Mouse (Mus musculus): Measurements from ENCODE around the gene Prkrip1.
A peak's percentile ranks its signal among the peaks of the same experiment; 100 is the strongest.
"Not testable (repeated sequence)": the region's sequence is repeated elsewhere in the genome, so short reads cannot be mapped to it uniquely, and the experiment has no call there.

The Prkrip1 gene

GRCm38 (mm10) chr5:136211341-136212102 is 12.8 kb upstream of the Prkrip1 start:
- DNase-seq (ENCODE audit: low spot score in 2 of 2), result not testable (repeated sequence)

- no peak for DNase-seq (ENCODE audit: low spot score in 2 of 2)
These were observed 11.8 kb upstream of the Prkrip1 start for GRCm38 (mm10) chr5:136210549-136210948.

- peak in 1 of 2 experiments; percentile 79 for DNase-seq (ENCODE audit: low spot score in 2 of 2)
These were observed 3.1 kb upstream of the Prkrip1 start for GRCm38 (mm10) chr5:136201832-136202231.

- no peak for DNase-seq (ENCODE audit: low spot score in 2 of 2)
These were observed 763 bp upstream of the Prkrip1 start for GRCm38 (mm10) chr5:136199526-136199925.

GRCm38 (mm10) chr5:136191870-136192269 is 6.9 kb downstream of the Prkrip1 start:
- DNase-seq (ENCODE audit: low spot score in 2 of 2), result no peak

- peak in 1 of 2 experiments; percentile 61 for DNase-seq (ENCODE audit: low spot score in 2 of 2)
These were observed 12.0 kb downstream of the Prkrip1 start for GRCm38 (mm10) chr5:136186723-136187122.

- DNase-seq (ENCODE audit: low spot score in 2 of 2), result no peak
These were observed 15.0 kb downstream of the Prkrip1 start for GRCm38 (mm10) chr5:136183766-136184165.

- no peak for DNase-seq (ENCODE audit: low spot score in 2 of 2)
These were observed 15.9 kb downstream of the Prkrip1 start for GRCm38 (mm10) chr5:136182830-136183229.

GRCm38 (mm10) chr5:136182049-136182448 is 16.7 kb downstream of the Prkrip1 start:
- DNase-seq (ENCODE audit: low spot score in 2 of 2), result peak in 1 of 2 experiments; percentile 51

- DNase-seq (ENCODE audit: low spot score in 2 of 2), result no peak
These were observed 17.6 kb downstream of the Prkrip1 start for GRCm38 (mm10) chr5:136181197-136181596.

GRCm38 (mm10) chr5:136179594-136179993 is 19.2 kb downstream of the Prkrip1 start:
- DNase-seq (ENCODE audit: low spot score in 2 of 2), result no peak

GRCm38 (mm10) chr5:136173606-136174463 is 24.9 kb downstream of the Prkrip1 start:
- peak in 1 of 2 experiments; percentile 61 for DNase-seq (ENCODE audit: low spot score in 2 of 2)

- DNase-seq (ENCODE audit: low spot score in 2 of 2), result no peak
These were observed 25.8 kb downstream of the Prkrip1 start for GRCm38 (mm10) chr5:136172939-136173338.

- peak in 1 of 2 experiments; percentile 27 for DNase-seq (ENCODE audit: low spot score in 2 of 2)
These were observed 27.1 kb downstream of the Prkrip1 start for GRCm38 (mm10) chr5:136171363-136172341.

- DNase-seq (ENCODE audit: low spot score in 2 of 2), result peak; percentile 63 to 88
These were observed 28.0 kb downstream of the Prkrip1 start, which contains the start of gene Orai2 for GRCm38 (mm10) chr5:136170512-136171362. Gene Orai2, minus strand, starts transcription at chr5:136170713.

GRCm38 (mm10) chr5:136169626-136170511 is 28.9 kb downstream of the Prkrip1 start:
- peak in 1 of 2 experiments; percentile 55 for DNase-seq (ENCODE audit: low spot score in 2 of 2)

GRCm38 (mm10) chr5:136168071-136168470 is 30.7 kb downstream of the Prkrip1 start:
- DNase-seq (ENCODE audit: low spot score in 2 of 2), result no peak

GRCm38 (mm10) chr5:136167296-136167695 is 31.5 kb downstream of the Prkrip1 start:
- DNase-seq (ENCODE audit: low spot score in 2 of 2), result no peak

GRCm38 (mm10) chr5:136165246-136165645 is 33.5 kb downstream of the Prkrip1 start:
- DNase-seq (ENCODE audit: low spot score in 2 of 2), result no peak

All from left cerebral cortex, adult 9 months (tissue).